Mouse (Mus musculus) forelimb bud, embryonic 11.5 days (tissue): ENCODE measurements around the gene Pdgfd.
A peak's percentile ranks its signal among the peaks of the same experiment; 100 is the strongest.
"Not testable (repeated sequence)": the region's sequence is repeated elsewhere in the genome, so short reads cannot be mapped to it uniquely, and the experiment has no call there.

Source experiments
- DNase-seq: peaks from one replicate; pipeline ENCODE4 v3.0.0-alpha.2; 2012; ENCODE audit warnings: low read depth, low spot score

Gene Pdgfd

GRCm38 (mm10) chr9:6168391-6169037 is at the start of gene Pdgfd:
Gene Pdgfd, plus strand, starts transcription at chr9:6168584.
- DNase-seq: peak; percentile 73

- no peak for DNase-seq
Observed at GRCm38 (mm10) chr9:6169038-6169431, 651 bp downstream of the Pdgfd start.

- DNase-seq: no peak
Observed at GRCm38 (mm10) chr9:6170962-6171361, 2.6 kb downstream of the Pdgfd start.

GRCm38 (mm10) chr9:6173276-6173675 is 4.9 kb downstream of the Pdgfd start:
- DNase-seq: no peak

GRCm38 (mm10) chr9:6175731-6176130 is 7.3 kb downstream of the Pdgfd start:
- no peak for DNase-seq

GRCm38 (mm10) chr9:6182307-6182923 is 14.0 kb downstream of the Pdgfd start:
- no peak for DNase-seq

GRCm38 (mm10) chr9:6187955-6188354 is 19.6 kb downstream of the Pdgfd start:
- DNase-seq: no peak

GRCm38 (mm10) chr9:6193352-6193751 is 25.0 kb downstream of the Pdgfd start:
- no peak for DNase-seq

- DNase-seq: no peak
Observed at GRCm38 (mm10) chr9:6212862-6213261, 44.5 kb downstream of the Pdgfd start.

- DNase-seq: no peak
Observed at GRCm38 (mm10) chr9:6217505-6217904, 49.1 kb downstream of the Pdgfd start.

- not testable (repeated sequence) for DNase-seq
Observed at GRCm38 (mm10) chr9:6235982-6236381, 67.6 kb downstream of the Pdgfd start.

GRCm38 (mm10) chr9:6250320-6250719 is 81.9 kb downstream of the Pdgfd start:
- DNase-seq: no peak

- no peak for DNase-seq
Observed at GRCm38 (mm10) chr9:6251990-6252389, 83.6 kb downstream of the Pdgfd start.

GRCm38 (mm10) chr9:6257072-6257471 is 88.7 kb downstream of the Pdgfd start:
- no peak for DNase-seq

GRCm38 (mm10) chr9:6264820-6265219 is 96.4 kb downstream of the Pdgfd start:
- DNase-seq: no peak

GRCm38 (mm10) chr9:6269796-6270280 is 101.5 kb downstream of the Pdgfd start, which contains the start of gene Ddi1:
Gene Ddi1, minus strand, starts transcription at chr9:6269846.
- DNase-seq: peak; percentile 9

GRCm38 (mm10) chr9:6276395-6276794 is 108.0 kb downstream of the Pdgfd start:
- DNase-seq: no peak

GRCm38 (mm10) chr9:6277526-6277925 is 109.1 kb downstream of the Pdgfd start:
- DNase-seq: no peak

- DNase-seq: no peak
Observed at GRCm38 (mm10) chr9:6286770-6287169, 118.4 kb downstream of the Pdgfd start.

- DNase-seq: no peak
Observed at GRCm38 (mm10) chr9:6289211-6289696, 120.9 kb downstream of the Pdgfd start.

- DNase-seq: no peak
Observed at GRCm38 (mm10) chr9:6298547-6298946, 130.2 kb downstream of the Pdgfd start.

GRCm38 (mm10) chr9:6302050-6302449 is 133.7 kb downstream of the Pdgfd start:
- no peak for DNase-seq

- no peak for DNase-seq
Observed at GRCm38 (mm10) chr9:6304590-6304989, 136.2 kb downstream of the Pdgfd start.
